ENCODE assay signal across 11 mouse cellular contexts in genomic region chr17:80018239-80018975, GRCm38 (mm10). TPM values are rescaled to one million over a fixed set of nuclear protein-coding genes. Genes with fewer than 3 reads are reported as not detected.
DNase-seq lines count a peak whose midpoint lies in the region; ATAC-seq lines count a peak whose summit lies in the region.
"Had no signal": no experiment of that assay in that cellular context is flagged by ENCODE, and none has a peak within 500 bp of the region (broad histone marks: within the 10 kb centered on the region; RNA-seq: fewer than 3 reads in every experiment).

No protein-coding gene starts in this region.

- no peak overlapping the region; the same call in 1 of the 2 replicates for H3K4me3 ChIP-seq in liver, embryonic 11.5 days (ENCODE audit: low read depth, low read length)
- no peak overlapping the region for H3K4me3 ChIP-seq in embryonic facial prominence, embryonic 15.5 days (replicated peaks)
- no peak overlapping the region for H3K4me3 ChIP-seq in liver, embryonic 16.5 days (ENCODE audit: low read depth, low read length)
- H3K4me3 ChIP-seq: left cerebral cortex, adult 2 months had no signal

- no peak overlapping the region for H3K27ac ChIP-seq in liver, embryonic 11.5 days (ENCODE audit: low read depth, low read length)
- no peak overlapping the region for H3K27ac ChIP-seq in embryonic facial prominence, embryonic 15.5 days (replicated peaks)
- no peak overlapping the region for H3K27ac ChIP-seq in liver, embryonic 16.5 days (ENCODE audit: low read length)
- H3K27ac ChIP-seq: left cerebral cortex, adult 2 months; limb, embryonic 15.5 days had no signal

- no peaks in the 10 kb centered on the region for H3K9me3 ChIP-seq in liver, embryonic 11.5 days (ENCODE audit: control insufficient read depth, low read length)
- H3K9me3 ChIP-seq in embryonic facial prominence, embryonic 15.5 days (replicated peaks): no peaks in the 10 kb centered on the region
- no peaks in the 10 kb centered on the region for H3K9me3 ChIP-seq in liver, embryonic 16.5 days (replicated peaks; ENCODE audit: control insufficient read depth, low read length)
- H3K9me3 ChIP-seq: limb, embryonic 15.5 days had no signal

- 44% methylated on average over 12 of the region's 12 CpGs for WGBS in liver, embryonic 11.5 days
- 49% methylated on average over 12 of the region's 12 CpGs for WGBS in embryonic facial prominence, embryonic 15.5 days
- WGBS in liver, embryonic 16.5 days (ENCODE audit: insufficient replicate concordance): 41% methylated on average over 12 of the region's 12 CpGs

- H3K9ac ChIP-seq in liver, embryonic 11.5 days (ENCODE audit: low read depth, low read length): no peak overlapping the region; the same call in 1 of the 2 replicates
- H3K9ac ChIP-seq in embryonic facial prominence, embryonic 15.5 days: no peak overlapping the region
- no peak overlapping the region for H3K9ac ChIP-seq in liver, embryonic 16.5 days (ENCODE audit: low read depth, low read length)
- H3K9ac ChIP-seq: limb, embryonic 15.5 days had no signal

- intact Hi-C loops in heart, postnatal 10 days (cut with DNase I): no loop called here

- peak overlapping the region; percentile 69 for H3K4me2 ChIP-seq in liver, embryonic 11.5 days
- H3K4me2 ChIP-seq in embryonic facial prominence, embryonic 15.5 days (replicated peaks): 0 out of 2 replicates have a peak overlapping the region, but pooled peaks have one; percentile 44
- H3K4me2 ChIP-seq in liver, embryonic 16.5 days (ENCODE audit: low read depth, low read length): peak overlapping the region; percentile 44; the same call in 1 of the 2 replicates

- ATAC-seq in liver, embryonic 11.5 days (replicated peaks; ENCODE audit: low FRiP score): peak; percentile 25; the same call in 1 of the 2 replicates
- ATAC-seq in embryonic facial prominence, embryonic 15.5 days (ENCODE audit: insufficient number of reproducible peaks, low FRiP score, low TSS enrichment, low read depth): no peak
- ATAC-seq in liver, embryonic 16.5 days (ENCODE audit: low read depth): peak; percentile 27; the same call in 1 of the 2 replicates

- no peaks in the 10 kb centered on the region for H3K27me3 ChIP-seq in liver, embryonic 11.5 days (replicated peaks; ENCODE audit: control insufficient read depth, insufficient read depth, low read length)
- no peaks in the 10 kb centered on the region for H3K27me3 ChIP-seq in embryonic facial prominence, embryonic 15.5 days
- no peaks in the 10 kb centered on the region for H3K27me3 ChIP-seq in liver, embryonic 16.5 days (ENCODE audit: control insufficient read depth, insufficient read depth, low read depth, low read length)
- H3K27me3 ChIP-seq: limb, embryonic 15.5 days had no signal

- peaks cover 31% of the 10 kb centered on the region for H3K4me1 ChIP-seq in liver, embryonic 11.5 days (replicated peaks; ENCODE audit: control insufficient read depth, insufficient read depth, low read length)
- peaks cover 7% of the 10 kb centered on the region for H3K4me1 ChIP-seq in embryonic facial prominence, embryonic 15.5 days
- H3K4me1 ChIP-seq in liver, embryonic 16.5 days (ENCODE audit: control insufficient read depth, low read depth, low read length): peaks cover 38% of the 10 kb centered on the region

- DNase-seq in heart, adult 11 months: peak; percentile 89
- DNase-seq in heart, postnatal 10 days: no peak
- DNase-seq in liver, embryonic 11.5 days (ENCODE audit: low spot score): no peak
- no peak for DNase-seq in liver
- DNase-seq in frontal cortex, postnatal 10 days (ENCODE audit: low spot score in 2 of 2): no peak
- DNase-seq in spleen, adult 12 weeks (ENCODE audit: low spot score): no peak
- DNase-seq: adrenal gland, adult 8-10 months had no signal

- no peaks in the 10 kb centered on the region for H3K36me3 ChIP-seq in liver, embryonic 11.5 days (ENCODE audit: control insufficient read depth, insufficient read depth, low read length)
- H3K36me3 ChIP-seq in embryonic facial prominence, embryonic 15.5 days: no peaks in the 10 kb centered on the region
- no peaks in the 10 kb centered on the region for H3K36me3 ChIP-seq in liver, embryonic 16.5 days (ENCODE audit: control insufficient read depth, insufficient read depth)
- H3K36me3 ChIP-seq: limb, embryonic 15.5 days had no signal

RNA-seq across cellular contexts. Expression of gene Hnrnpll, which starts 43.7 kb away (rescaled TPM):
- 10 to 100 TPM; 36.3 to 37.8 TPM for total RNA-seq in heart, postnatal 10 days (2021)
- 57.2 and 65.9 TPM in 2 replicates for polyA plus RNA-seq in liver, embryonic 11.5 days (2014; fragmentation: Nextera tagmentation; extraction: Ambion mirVana)
- 54.9 and 59.8 TPM in 2 replicates for polyA plus RNA-seq in embryonic facial prominence, embryonic 15.5 days (2015; fragmentation: Nextera tagmentation; extraction: Ambion mirVana)
- polyA plus RNA-seq in liver, embryonic 16.5 days (2015; fragmentation: Nextera tagmentation; extraction: Ambion mirVana): 17.2 and 17.7 TPM in 2 replicates
